Mouse (Mus musculus) hindbrain, embryonic 15.5 days (tissue): ENCODE results near the gene Metap1d. TPM values are rescaled to one million over a fixed set of nuclear protein-coding genes. Genes with fewer than 3 reads are reported as not detected.

Experiments
- ATAC-seq: fragments of 200-750 bp; cut with Nextera tagmentation; 2 replicates; pipeline ENCODE4 v1.8.0; 2017; ENCODE audit warnings: low read depth, moderate number of reproducible peaks, moderate TSS enrichment; ENCODE audit not compliant: low FRiP score
- H3K27ac ChIP-seq: fragments of 300-500 bp; sonication (generic); replicated peaks from 2 replicates; pipeline ENCODE4 v1.5.1; 2015; ENCODE audit warnings: mild to moderate bottlenecking, inconsistent platforms
- H3K27me3 ChIP-seq: fragments of 300-500 bp; sonication (generic); 2 replicates; pipeline ENCODE4 v1.6.1; 2015; ENCODE audit warnings: control low read depth, inconsistent platforms
- H3K36me3 ChIP-seq: fragments of 300-500 bp; sonication (generic); 2 replicates; pipeline ENCODE4 v1.6.1; 2015; ENCODE audit warnings: control low read depth, inconsistent platforms
- H3K4me1 ChIP-seq: fragments of 300-500 bp; sonication (generic); replicated peaks from 2 replicates; pipeline ENCODE4 v1.6.1; 2015; ENCODE audit warnings: control low read depth, inconsistent platforms
- H3K4me2 ChIP-seq: fragments of 300-500 bp; sonication (generic); 2 replicates; pipeline ENCODE4 v1.6.1; 2015; ENCODE audit warnings: moderate library complexity, mild to moderate bottlenecking, inconsistent platforms
- H3K4me3 ChIP-seq: fragments of 300-500 bp; sonication (generic); 2 replicates; pipeline ENCODE4 v1.5.1; 2015; ENCODE audit warnings: mild to moderate bottlenecking, inconsistent platforms
- H3K9ac ChIP-seq: fragments of 300-500 bp; sonication (generic); 2 replicates; pipeline ENCODE4 v1.6.1; 2015; ENCODE audit warnings: inconsistent platforms
- H3K9me3 ChIP-seq: fragments of 300-500 bp; sonication (generic); 2 replicates; pipeline ENCODE4 v1.6.1; 2016; ENCODE audit warnings: control low read depth, inconsistent platforms
- WGBS: fragments of 180-500 bp; shearing (Covaris S2); methylation state at CpG from one replicate; pipeline ENCODE4 v1.1.7; 2015; 5-methylcytosine and 5-hydroxymethylcytosine counted together
- polyA plus RNA-seq: library from polyadenylated mRNA; unstranded; fragments of >200 nt; fragmentation: Nextera tagmentation; extraction: Ambion mirVana; gene quantifications from 2 replicates; pipeline ENCODE4 v1.2.1, GENCODE M21; 2015

The Metap1d gene
- polyA plus RNA-seq, 1 experiment from 2014 or later = 29.0 TPM

DNA sequence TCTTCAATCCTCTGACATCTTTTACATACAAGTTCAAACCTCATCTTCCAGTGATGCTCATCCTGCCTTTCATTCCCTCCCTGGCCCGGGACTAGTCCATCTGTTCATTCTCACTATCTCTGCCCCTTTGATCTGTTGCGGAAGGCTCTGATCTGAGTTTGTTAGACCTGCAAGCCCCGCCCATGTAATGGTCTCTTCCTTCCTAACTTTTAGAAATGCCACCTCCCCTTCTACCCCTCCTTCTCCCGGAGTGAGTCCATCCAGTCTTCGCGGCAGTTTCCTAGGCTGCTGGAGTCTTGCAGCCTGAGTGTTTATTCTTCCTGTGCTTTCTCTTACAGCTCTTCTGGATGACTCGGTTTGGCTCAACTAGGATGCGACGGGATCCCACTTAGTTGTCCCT, 113.4 kb downstream of the Metap1d start:
- Histone ChIP-seq H3K4me1 (no peaks in the 10 kb centered on the region), H3K4me2 (no peak overlapping the region), H3K4me3 (no peak overlapping the region), H3K27ac (no peak overlapping the region), H3K27me3 (no peaks in the 10 kb centered on the region), H3K36me3 (no peaks in the 10 kb centered on the region), H3K9me3 (no peaks in the 10 kb centered on the region), H3K9ac (no peak overlapping the region)
- ATAC-seq = no peak
- 81% methylated on average over 9 of the region's 9 CpGs for WGBS

DNA sequence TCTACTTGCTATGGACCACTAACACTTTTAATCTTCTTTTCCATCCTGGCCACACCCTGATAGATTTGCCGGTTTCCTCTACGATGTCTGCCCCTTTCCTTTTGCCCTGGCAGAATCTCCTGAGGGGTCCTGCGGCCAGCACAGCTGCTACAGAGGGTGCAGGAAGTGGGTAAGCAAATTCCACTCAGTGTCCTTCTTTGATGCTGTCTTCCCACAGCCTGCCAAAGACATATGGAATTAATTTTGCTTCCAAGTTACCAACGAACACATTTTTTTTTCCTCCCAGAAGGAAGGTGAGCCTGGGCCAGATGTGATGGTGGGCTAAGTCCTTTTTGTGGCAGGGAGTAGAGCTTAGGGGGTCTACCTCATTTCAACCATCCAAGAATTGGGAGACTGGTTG, 120.7 kb downstream of the Metap1d start:
- Histone ChIP-seq H3K27ac (no peak overlapping the region), H3K36me3 (no peaks in the 10 kb centered on the region), H3K4me2 (no peak overlapping the region), H3K27me3 (no peaks in the 10 kb centered on the region), H3K9ac (no peak overlapping the region), H3K4me1 (no peaks in the 10 kb centered on the region), H3K4me3 (no peak overlapping the region), H3K9me3 (no peaks in the 10 kb centered on the region)
- WGBS = 68% methylated on average over 4 of the region's 4 CpGs
- ATAC-seq = no peak

Other genes with a start within 250 kb of the Metap1d start
- gene Dync1i2, start 241.6 kb upstream of the Metap1d start, polyA plus RNA-seq = 159 and 166 TPM in 2 replicates
- 105 and 112 TPM in 2 replicates for gene Slc25a12, start 85.5 kb upstream of the Metap1d start, polyA plus RNA-seq
- gene Hat1, start 64.3 kb upstream of the Metap1d start, polyA plus RNA-seq = 52.9 and 55.4 TPM in 2 replicates
- 0.38 and 6.9 TPM in 2 replicates for gene Dlx1, start 74.8 kb downstream of the Metap1d start, polyA plus RNA-seq
- gene Dlx2, start 93.5 kb downstream of the Metap1d start, polyA plus RNA-seq = 0.26 and 2.2 TPM in 2 replicates